Mouse (Mus musculus) adrenal gland, adult 10 weeks (tissue): ENCODE data around the gene Ttc22. TPM values are rescaled to one million over a fixed set of nuclear protein-coding genes. Genes with fewer than 3 reads are reported as not detected.

Source experiments
- polyA plus RNA-seq: library from polyadenylated mRNA; stranded (reverse); fragments of 350-450 nt; fragmentation: Illumina TruSeq; extraction: RNeasy Lipid Tissue Mini Kit (QIAGEN cat#74804); gene quantifications from one replicate; pipeline ENCODE4 v1.2.3, GENCODE M21; 2014; ENCODE audit warnings: low read depth, low replicate concordance

The Ttc22 gene
- not detected for polyA plus RNA-seq

GRCm38 (mm10) chr4:106622030-106622493, at the start of gene Ttc22:
Gene Ttc22, plus strand, starts transcription at chr4:106622432.

GRCm38 (mm10) chr4:106617056-106617455, 5.2 kb upstream of the Ttc22 start, which contains the start of gene Lexm:
Gene Lexm, minus strand, starts transcription at chr4:106617241.

DNA sequence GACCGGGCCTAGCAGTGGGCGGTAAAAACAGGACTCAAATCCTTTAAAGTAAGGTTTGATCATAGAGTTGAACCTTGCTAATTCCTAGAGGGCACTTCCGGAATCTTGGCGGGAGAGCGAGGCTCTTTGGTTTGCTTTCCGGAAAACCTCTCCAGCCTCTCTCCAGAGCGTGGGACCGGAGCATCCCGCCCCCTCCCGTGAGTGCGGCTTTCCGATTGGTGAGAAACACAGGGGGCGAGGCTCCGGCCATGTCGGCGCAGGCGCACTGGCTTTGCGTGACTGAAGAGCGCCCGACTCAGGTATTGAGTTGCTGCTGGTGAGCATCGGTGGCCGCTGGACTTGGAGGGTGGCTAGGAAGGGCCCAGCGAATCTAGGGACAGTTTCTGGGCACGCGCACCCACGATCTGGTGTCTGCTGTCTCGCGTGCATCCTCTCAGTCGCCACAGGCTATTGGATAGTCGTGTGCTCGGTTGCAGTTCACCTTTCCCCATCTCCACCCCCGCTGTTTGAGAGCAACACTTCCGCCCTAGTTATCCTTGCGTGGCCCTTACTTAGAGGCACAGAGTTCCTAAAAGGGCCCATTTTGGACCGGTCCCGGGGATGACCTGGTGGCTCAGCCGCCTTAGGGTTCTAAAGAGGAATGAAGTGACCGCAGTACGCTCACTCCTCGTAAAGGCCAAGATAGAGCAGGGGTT, 28.7 kb downstream of the Ttc22 start, which contains the start of gene Pars2:
TSS of gene Pars2 (plus strand) at position 237 of the 695 bp plus-strand sequence.

DNA sequence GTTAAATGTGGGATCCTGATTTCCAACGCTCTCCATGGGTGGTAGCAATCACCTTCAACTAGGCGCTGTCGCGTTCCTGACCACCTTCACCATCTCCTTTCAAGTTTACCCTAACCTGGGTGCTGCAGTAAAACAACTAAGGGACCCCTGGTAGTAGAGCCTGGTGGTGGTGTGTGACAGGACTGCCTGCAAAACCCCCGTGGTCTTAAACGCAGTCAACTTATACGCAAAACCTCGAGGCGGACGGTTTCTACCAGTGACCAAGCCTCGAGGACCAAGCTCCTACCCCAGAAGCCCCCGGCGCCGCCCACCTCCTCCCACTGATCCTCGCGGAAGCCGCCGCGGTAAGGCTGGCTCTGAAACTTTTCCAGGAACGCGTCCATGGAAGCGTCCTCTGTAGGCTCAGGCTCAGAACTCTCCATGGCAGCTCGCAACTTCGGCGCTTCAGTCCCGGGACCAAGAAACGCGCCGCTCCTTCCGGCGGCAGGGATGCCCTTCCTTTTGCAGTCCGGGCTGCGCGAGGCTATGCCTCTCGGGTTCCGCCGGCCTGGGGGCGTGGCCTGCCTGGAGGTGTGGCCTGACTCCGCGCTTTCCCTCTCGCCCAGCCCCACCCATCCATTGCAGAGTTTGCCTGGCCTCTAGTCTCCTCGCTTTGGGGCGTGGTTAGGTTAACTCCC, 56.3 kb downstream of the Ttc22 start, which contains the start of gene Ttc4:
TSS of gene Ttc4 (minus strand) at position 503 of the 677 bp plus-strand sequence.

Other genes with a start within 250 kb of the Ttc22 start
- gene Pcsk9, start 158.1 kb upstream of the Ttc22 start, polyA plus RNA-seq: not detected
- gene Bsnd, start 130.1 kb upstream of the Ttc22 start, polyA plus RNA-seq: not detected
- 14.1 TPM for gene Dhcr24, start 61.4 kb upstream of the Ttc22 start, polyA plus RNA-seq
- not detected for gene Lexm, start 5.2 kb upstream of the Ttc22 start, polyA plus RNA-seq
- gene Pars2, start 28.6 kb downstream of the Ttc22 start, polyA plus RNA-seq: 1.9 TPM
- 34.1 TPM for gene Ttc4, start 56.5 kb downstream of the Ttc22 start, polyA plus RNA-seq
- gene Mroh7, start 108.5 kb downstream of the Ttc22 start, polyA plus RNA-seq: not detected
- not detected for gene Fam151a, start 111.5 kb downstream of the Ttc22 start, polyA plus RNA-seq
- gene Acot11, start 182.6 kb downstream of the Ttc22 start, polyA plus RNA-seq: 3.7 TPM